Mouse (Mus musculus): ENCODE measurements around the gene Tmem98.

- TF ChIP-seq CTCF (IDR thresholded peaks at IDR 0.05; ENCODE audit: borderline replicate concordance, insufficient read depth, low read length) (no peak), POLR2A (IDR thresholded peaks at IDR 0.05; ENCODE audit: low read depth, low read length) (no peak)
These were observed 25.9 kb downstream of the Tmem98 start for GRCm38 (mm10) chr11:80835841-80836240.
